Mouse (Mus musculus): ENCODE measurements around the gene Ppara.

Ppara gene

DNA sequence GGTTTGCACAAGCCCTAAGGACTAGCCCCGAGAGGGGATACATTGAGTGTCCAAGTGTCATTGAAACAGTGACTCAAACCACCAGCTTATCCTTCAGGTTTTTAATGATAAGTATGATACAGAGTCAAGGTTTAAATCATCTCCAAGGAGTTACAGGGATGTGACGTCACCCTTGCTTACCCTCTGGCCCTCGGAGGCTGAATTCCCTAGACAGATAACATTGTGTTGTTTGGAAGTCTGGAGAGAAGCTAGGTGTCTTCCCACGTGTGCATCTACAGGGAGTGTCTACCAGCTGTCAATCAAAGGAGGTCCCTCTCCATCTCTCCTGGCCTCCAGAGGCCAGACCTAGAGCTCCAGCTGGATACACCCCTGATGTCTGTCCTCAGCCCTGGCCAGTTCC is 72.1 kb downstream of the Ppara start:
- no peak for DNase-seq (ENCODE audit: low spot score in 2 of 2)

DNA sequence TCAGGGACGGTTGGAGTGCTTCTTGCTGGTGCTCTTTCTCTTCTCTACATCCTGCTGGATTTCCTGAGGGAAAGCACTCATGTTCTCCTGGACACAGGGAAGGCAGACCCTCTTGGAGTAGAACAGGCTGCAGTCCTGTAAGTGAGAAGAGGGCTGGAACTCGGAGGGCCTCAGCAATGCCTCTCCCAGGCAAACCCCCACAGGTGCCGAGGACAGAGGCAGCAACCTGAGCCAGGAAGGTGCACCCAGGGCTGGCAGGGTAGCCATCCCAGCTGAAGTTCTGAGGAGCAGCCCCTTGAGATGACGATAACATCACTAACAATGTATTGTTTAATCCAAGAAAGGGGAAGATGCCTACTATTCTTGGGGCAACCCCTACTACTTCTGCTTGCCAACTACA is 72.6 kb downstream of the Ppara start:
- no peak for DNase-seq (ENCODE audit: low spot score in 2 of 2)

DNA sequence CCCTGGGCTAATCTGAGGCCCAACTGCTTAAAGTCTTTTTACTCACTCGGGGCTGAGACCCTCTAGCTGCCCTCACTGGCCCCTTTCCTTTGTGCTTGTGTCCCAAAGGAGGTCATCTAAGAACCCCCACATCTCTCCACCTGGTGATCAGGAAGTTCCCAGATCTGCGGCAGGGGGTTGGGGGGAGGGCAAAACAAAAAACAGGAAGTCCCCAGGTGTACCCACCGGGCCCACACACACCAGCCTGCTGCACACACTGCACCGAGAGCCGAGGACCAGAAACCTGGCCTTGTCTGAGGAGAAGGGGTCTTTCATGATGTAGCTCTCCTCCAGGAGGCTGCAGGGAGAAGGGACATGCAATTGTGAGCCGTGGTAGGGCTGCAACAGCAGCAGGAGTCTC is 73.2 kb downstream of the Ppara start:
- no peak for DNase-seq (ENCODE audit: low spot score in 2 of 2)

DNA sequence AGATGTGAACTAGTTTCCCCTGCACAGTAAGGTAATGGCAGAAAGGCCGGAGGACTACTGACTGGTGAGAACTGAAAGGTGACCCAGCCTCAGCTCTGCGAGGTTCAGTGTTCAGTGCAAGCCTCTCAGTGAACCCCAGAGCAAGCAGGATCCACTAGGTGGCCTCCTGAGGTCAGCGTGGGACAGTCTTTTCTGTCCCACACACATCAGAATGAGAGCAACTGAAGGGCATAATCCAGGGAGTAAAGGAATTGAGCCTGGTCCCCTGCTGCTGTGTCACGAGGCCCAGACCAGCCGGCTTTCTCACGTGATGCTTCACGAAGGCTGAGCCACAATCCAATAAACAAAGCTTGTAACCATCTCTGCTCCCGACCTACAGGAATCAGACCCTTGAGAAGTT is 73.7 kb downstream of the Ppara start:
- no peak for DNase-seq (ENCODE audit: low spot score in 2 of 2)

DNA sequence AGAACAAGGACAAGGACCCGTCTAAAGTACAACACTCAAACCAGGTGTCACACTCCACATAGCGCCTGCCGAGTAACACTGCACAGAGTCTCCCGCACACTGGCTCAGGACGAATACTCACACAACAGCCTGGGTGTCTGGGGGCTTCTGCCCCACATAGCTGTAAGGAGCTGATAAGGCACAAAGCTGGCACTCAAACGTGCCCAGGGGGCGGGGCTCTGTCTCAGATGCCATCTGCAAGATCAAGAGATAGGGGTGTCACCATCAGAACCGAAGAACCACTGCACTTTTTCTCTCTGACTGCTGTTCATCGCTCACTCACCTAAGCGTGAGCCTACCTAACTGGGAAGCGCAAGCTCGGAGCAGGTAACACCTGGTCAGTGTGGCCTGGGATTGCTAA is 74.3 kb downstream of the Ppara start:
- DNase-seq (ENCODE audit: low spot score in 2 of 2): no peak

DNA sequence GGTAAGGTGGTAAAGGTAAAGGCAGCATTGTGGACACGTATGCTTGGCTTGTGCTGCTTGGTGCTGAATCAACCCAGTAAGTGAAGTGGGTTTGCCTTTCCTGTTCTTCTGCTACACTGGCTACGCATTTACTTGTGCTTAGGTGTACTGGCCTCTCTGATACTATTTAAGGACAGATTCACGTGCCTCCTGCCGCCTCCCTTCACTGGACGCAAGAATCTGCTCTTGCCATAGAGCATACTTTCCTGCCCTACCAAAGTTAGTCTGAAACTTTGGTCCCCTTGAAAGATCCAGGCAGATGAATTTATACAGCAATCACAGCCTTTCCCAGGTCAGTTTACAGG is 75.7 kb downstream of the Ppara start:
- DNase-seq (ENCODE audit: low spot score in 2 of 2): no peak

DNA sequence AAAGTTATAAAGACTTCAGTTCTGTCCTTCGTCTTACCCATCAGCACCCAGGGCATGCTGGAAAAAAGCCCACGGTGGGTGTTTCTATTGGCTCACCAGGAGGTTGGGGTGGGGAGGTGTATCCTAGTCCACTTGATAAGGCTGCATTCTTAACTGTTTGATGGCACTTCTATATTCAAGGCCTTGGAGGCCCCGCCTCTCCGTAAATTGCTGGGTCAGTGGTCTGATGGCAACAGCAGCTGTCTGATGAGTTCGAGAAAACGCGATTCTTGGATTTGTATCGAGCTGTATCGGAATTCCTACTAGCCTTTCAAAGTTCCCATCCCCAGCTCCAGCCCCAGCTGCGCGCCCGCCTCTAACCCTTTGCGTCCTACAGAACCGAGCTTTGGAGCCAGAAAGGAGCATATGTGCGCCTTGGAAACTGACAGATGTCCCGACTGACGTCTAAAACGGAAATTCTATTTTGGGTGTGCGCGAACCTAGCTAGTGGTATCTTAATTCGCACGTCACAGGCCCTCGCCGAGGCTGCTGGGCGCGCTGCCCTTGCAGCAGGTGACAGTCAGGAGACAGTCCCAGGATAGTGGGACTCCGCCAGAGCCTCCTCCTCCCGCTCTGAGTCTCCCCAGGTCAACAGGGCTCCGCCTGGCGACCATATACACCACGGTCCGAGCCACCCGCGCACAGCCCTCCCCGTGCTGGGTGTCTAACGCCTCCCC is 76.2 kb downstream of the Ppara start:
- DNase-seq (ENCODE audit: low spot score in 2 of 2): peak in 1 of 2 experiments; percentile 38

DNA sequence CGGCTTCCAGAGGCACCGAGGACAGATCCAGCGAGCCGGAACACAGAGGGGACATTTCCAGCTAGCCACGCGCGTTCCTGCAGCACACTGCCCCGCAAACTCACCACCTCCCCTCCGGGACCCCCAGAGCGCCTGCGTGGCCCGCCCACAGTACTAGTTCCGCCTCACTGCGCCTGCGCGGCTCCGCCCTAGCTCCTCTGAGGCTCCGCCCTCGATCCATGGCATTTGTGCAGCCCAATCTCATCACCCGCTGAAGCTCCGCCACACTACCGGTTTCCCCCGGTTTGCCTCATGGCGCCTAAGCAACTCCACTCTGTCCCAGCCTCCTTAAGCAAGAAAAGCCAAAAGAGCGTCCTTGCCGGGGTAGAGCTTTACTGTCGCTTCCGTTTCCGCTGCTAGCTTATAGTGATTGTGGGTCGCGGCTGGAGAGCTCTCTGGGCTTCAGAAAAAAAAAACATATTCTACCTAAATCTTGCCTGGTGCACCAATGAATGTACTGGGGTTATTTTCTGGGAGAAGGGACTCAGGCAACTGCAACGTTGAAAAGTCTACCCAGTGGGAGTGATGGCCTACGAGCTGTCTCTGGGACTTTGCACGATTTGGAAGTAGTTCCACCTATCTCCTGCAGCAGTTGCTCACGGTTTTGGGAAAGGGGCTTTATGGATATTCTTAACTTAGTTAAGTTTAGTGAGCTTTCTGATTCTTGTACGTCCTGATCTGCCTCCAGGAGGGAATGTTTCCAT is 76.9 kb downstream of the Ppara start, which contains the start of gene Cdpf1:
Cdpf1 (minus strand) TSS at position 163 of the 743 bp plus-strand sequence.
- DNase-seq (ENCODE audit: low spot score in 2 of 2): peak; percentile 98 to 100

DNA sequence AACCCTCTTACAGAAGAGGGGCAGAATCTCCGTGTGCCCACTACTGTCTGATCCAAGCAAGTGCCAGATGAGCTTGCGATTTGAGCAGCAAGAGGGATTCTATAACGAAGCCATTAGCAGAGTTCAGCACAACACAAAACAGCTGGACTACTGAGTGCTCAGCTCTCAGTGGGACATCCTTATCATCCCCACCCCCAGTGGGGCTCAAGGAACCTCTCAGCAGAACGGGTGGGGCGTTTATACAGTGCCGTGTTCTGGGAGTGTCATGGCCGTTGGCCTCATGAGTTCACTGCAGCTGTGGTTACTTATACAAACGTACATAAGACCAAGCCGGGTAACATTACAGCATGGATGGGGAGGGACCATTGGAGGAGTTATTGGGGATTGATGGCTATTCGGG is 78.6 kb downstream of the Ppara start:
- DNase-seq (ENCODE audit: low spot score in 2 of 2): no peak

DNA sequence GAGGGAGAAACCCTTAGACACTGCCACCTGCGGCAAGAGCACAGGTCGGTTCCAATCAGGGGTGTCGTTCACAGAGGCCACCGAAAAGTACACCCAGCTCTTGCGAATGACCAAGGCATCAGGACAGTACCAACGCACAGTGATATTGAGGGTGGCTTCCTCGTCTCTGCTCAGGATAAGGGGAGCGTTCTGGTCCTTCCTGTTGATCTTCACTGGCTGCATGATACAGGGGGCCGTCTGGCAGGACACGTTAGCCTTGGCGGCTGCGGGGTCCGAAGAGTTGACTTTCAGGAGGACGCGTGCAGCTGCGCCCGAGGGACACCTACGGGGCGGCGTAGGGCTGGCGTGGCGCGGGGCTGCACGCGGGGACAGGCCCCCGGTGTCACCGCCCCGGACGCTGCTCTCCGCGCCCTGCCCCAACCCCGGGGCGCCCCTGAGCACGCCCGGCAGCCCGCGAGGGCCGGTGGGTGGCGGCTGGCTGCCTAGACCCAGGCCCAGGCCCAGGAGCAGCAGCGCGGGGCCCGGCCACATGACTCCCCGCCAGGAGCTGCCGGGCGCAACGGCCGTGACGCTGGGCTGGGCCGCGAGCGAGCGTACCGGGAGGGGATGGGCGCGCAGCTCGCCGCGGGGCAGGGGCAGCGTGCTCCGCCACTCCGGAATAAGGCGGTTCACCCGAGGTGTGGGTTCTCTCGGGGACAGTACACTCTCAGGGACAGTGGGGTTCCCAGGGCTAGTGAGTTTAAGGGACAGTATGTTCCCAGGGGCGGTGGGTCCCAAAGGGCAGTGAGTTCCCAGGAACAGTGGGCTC is 86.6 kb downstream of the Ppara start, which contains the start of gene Pkdrej:
Pkdrej (minus strand) TSS at position 532 of the 808 bp plus-strand sequence.
- DNase-seq (ENCODE audit: low spot score in 2 of 2): peak; percentile 32 to 78

DNA sequence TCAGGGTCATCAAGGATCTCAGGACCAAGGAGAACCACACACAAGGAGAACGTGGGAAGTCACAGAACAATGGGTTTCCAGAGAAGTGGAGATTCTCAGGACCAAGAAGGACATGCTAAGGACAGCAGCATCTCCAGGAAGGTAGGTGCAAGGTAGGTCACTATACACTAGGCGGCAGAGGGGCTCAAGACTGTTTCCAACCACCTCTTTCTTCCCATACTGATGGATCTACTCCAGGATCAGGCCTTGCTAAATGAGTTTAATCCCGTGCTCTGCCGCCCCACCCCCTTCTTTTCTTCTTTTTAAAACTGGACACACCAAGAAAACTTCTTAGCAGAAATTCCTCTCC is 87.2 kb downstream of the Ppara start:
- DNase-seq (ENCODE audit: low spot score in 2 of 2): no peak

DNA sequence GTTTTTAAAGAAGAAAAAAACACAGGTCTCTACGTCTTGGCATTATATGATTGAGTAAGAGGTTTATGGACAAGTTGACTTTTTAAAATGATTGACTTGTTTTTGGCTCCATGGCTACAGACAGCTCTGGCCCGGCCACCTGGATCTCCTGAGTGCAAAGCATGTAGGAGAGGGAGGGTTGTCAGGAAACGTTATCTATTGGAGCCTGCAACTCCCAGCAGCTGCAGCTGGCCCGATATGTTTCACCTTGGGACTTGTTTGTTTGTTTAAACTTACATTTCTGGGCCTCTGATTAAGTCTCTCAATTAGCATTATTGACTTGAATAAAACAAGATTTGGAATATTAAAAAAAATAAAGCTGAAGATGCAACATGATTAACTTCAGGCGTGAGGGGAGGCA is 91.9 kb downstream of the Ppara start:
- DNase-seq (ENCODE audit: low spot score in 2 of 2): peak in 1 of 2 experiments; percentile 43

DNA sequence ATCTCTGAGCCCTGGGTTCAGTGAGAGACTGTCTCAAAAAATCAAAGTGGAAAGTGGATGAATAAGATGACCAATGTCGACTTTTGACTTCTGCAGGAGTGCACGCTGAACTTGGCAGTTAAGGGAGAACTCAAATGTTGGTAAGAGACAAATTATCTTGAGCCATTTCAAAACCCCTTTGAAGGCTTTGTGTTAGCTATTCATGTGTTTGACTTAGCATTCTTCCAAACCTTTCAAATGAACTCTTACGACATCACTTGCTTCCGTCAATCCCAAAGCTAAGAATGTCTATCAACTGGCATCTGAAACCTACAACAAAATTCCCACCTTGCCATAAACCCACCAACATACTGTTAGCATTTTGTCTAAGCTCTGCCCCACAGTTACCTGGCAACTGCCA is 93.3 kb downstream of the Ppara start:
- DNase-seq (ENCODE audit: low spot score in 2 of 2): no peak

DNA sequence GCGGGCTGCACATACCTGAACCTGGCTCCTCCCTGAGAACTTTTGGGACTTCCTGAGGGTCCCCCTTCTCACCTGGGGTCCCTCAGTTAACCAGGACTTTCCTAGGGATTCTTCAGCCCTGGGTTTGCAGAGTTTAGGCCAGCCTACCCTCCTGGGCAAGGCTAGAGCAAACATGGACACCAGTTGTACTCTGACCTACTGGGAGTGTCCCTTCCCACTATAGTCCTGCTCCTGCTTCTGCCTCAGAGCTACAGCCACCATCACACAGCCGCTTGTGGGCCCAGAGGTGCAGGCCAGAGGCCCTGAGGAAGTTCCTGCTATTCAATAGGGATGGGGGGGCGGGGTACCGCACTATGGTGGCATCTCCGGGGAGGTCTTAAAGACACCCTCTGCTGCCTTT is 94.7 kb downstream of the Ppara start:
- no peak for DNase-seq (ENCODE audit: low spot score in 2 of 2)

DNA sequence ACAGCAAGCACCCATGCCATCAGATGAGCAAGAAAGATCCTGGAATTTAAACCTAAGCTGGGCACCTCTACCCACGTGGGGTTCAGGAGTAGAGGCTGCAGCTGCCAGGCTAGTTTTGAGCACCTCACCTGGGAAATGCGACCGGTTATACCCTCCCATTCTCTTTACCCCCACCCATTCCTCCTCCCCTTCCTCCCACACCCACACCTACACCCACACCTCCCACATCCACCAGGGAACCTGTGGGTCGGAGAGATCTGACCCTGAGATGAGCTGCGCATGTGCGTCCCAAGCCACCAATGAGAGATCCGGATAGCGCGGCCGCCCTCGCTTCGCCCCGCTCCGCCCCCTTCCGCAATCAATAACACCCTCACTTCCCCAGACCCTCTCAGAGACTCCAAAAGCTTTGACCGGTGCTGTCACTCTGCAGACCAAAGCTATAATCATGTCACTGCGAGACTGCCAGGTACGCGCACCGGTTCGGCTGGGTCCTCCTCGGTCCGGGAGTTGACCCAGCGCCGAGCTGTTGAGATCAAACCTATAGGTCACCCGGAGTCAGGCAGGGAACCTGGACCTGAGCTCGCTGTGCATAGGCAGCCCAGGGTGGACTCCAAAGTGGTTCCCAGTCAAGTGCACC is 97.3 kb downstream of the Ppara start, which contains the start of gene Ttc38:
Ttc38 (plus strand) TSS at position 353 of the 637 bp plus-strand sequence.
- DNase-seq (ENCODE audit: low spot score in 2 of 2): peak; percentile 81 to 90

DNA sequence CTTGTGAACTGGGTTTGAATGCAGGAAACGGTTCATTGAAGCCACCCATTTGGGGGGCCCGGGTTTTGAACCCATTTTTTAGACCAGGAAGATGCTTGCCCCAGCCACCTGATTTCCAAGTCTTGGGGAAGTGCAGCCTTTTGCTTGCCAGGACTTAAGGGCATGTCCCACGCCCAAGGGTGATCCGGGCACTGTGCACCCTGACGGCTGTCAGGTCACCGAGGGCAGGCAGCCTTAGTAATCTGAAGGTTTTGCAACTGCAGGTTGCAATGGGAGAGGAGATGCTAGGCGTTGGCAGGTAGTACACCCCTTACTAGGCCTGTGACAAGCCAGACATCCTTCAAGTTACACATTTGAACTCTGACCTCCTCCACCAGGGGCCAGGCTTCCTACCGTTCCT is 97.8 kb downstream of the Ppara start:
- no peak for DNase-seq (ENCODE audit: low spot score in 2 of 2)

DNA sequence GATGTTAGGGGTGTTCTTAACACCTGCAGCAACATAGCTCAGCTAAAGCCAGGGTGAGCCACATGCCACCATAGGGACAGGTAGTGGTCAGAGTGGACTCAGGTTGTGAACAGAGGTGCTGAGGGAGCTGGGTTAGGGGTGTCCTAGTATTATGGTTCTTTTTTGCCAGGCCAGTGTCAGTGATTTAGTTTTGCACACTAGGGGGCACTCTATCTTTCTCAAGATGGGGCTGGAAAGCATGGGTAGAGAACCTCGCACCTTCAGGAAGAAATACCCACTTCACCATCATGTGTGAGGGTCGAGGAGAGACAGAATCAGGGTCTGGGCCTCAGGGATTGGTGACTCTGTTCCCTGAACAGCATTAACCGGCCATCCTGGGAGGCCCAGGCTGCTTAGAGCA is 100.6 kb downstream of the Ppara start:
- no peak for DNase-seq (ENCODE audit: low spot score in 2 of 2)

DNA sequence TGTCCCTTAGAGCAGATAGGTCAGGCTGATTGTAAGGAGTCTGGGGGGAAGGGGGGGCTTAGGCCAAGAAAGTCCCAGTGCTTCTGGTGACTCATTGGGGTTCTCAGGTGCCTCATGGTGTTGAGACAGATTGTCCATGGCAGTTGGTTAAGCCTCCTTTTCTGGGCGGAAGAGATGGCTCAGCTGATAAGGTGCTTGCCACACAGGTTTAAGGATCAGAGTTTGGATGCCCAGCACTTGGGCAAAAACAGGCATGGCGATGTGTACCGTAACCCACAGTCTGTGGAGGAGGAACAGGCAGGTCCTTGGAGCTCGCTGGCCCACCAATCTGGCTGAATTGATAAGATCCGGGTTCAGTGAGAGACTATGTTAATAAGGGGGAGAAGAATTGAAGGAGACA is 102.1 kb downstream of the Ppara start:
- no peak for DNase-seq (ENCODE audit: low spot score in 2 of 2)

DNA sequence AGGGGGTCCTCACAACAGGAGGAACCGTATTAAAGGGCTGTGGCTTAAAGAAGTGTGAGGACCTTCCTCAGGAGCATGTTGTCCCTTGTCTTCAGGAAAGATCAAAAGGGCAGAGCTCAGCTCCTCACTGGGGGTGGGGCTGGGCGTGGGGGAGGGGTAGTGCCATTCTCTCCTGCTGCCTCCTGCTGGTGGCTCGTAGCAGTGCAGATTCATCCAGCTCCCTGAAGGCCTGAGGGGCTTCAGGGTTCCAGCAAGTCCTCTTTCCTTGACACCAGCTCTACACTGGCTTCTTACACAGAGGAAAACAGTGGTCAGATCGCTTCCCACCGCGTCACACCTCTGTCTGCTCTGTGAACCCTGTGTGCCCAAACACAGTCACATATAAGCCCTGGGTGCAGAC is 106.2 kb downstream of the Ppara start:
- peak; percentile 33 to 76 for DNase-seq (ENCODE audit: low spot score in 2 of 2)

DNA sequence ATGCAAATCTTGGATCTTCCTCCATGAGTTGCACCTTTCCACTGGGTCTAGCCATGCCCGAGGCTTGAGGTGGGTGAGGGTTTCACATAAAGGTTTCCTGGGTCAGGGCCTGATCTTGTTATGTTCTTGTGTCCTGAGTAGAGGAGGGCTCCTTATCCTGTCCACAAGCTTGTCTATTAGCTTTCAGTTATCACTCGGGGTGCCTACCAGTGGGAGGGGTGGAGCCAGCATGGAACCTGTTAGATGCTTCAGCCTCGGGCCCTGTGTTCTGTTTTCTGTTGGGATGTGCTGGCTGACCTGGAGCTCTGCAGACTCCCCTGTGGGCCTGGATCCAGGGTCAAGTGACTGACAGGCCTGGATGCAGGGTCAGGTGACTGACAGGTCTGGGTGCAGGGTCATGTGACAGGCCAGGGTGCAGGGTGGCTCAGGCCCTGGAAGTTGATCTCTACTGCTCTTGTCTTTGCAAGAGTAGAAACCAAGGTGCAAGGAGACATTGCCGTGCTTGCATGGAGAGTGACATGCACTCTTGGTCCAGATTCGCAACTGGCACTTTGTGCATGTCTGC is 107.1 kb downstream of the Ppara start:
- DNase-seq (ENCODE audit: low spot score in 2 of 2): no peak

DNA sequence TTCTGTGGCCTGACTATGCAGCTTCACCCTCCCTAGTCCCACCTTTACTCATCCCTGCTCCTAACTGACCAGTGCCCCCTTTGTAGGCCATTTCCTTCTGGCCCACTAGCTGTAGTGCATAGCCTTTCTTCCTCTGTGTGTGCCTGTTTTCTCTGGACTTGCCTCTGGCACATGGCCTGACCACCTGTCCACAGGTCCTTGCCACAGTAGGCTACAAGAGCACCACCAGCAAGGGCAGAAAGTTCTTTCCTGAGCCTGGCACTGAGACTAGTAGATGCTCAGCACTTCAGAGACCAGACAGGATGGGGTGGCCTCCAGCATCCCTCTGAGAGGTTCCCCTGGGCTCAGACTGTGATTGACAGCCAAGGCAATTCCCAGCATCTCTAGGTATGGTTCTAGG is 110.3 kb downstream of the Ppara start:
- no peak for DNase-seq (ENCODE audit: low spot score in 2 of 2)
